Mouse (Mus musculus): ENCODE results near the gene Olfr578. TPM values are rescaled to one million over a fixed set of nuclear protein-coding genes. Genes with fewer than 3 reads are reported as not detected.

Olfr578 gene
- polyA plus RNA-seq (2016; fragmentation: Nextera tagmentation; extraction: Ambion mirVana) = not detected in 2 replicates

- Histone ChIP-seq H3K27ac (no peak within 1 kb of the TSS), H3K9ac (no peak within 1 kb of the TSS), H3K4me3 (no peak within 1 kb of the TSS), H3K4me1 (no peaks in the 10 kb centered on the region), H3K4me2 (no peak within 1 kb of the TSS), H3K9me3 (replicated peaks) (no peaks in the 10 kb centered on the region), H3K36me3 (no peaks in the 10 kb centered on the region), H3K27me3 (replicated peaks) (no peaks in the 10 kb centered on the region)
- WGBS (ENCODE audit: insufficient replicate concordance) = 50% methylated on average over 3 of the region's 3 CpGs
- no peak for ATAC-seq
Measured at GRCm38 (mm10) chr7:102989224-102989623, at the start of gene Olfr578. TSS of gene Olfr578 (minus strand) at chr7:102989324.

GRCm38 (mm10) chr7:103037724-103038123, 48.6 kb upstream of the Olfr578 start, which contains the start of gene Olfr582:
TSS of gene Olfr582 (plus strand) at chr7:103038024.
- H3K4me3 ChIP-seq = no peak within 1 kb of the TSS
- H3K9me3 ChIP-seq (replicated peaks) = no peaks in the 10 kb centered on the region
- ATAC-seq = no peak
- H3K27ac ChIP-seq = no peak within 1 kb of the TSS
- no peaks in the 10 kb centered on the region for H3K4me1 ChIP-seq
- no peak within 1 kb of the TSS for H3K4me2 ChIP-seq
- H3K9ac ChIP-seq = no peak within 1 kb of the TSS
- no peaks in the 10 kb centered on the region for H3K27me3 ChIP-seq (replicated peaks)
- H3K36me3 ChIP-seq = no peaks in the 10 kb centered on the region

- Histone ChIP-seq H3K9ac (no peak within 1 kb of the TSS), H3K4me1 (no peaks in the 10 kb centered on the region), H3K36me3 (no peaks in the 10 kb centered on the region), H3K4me3 (no peak within 1 kb of the TSS), H3K9me3 (replicated peaks) (no peaks in the 10 kb centered on the region), H3K27ac (no peak within 1 kb of the TSS), H3K4me2 (no peak within 1 kb of the TSS), H3K27me3 (replicated peaks) (no peaks in the 10 kb centered on the region)
- ATAC-seq = no peak
- 65% methylated on average over 2 of the region's 2 CpGs for WGBS (ENCODE audit: insufficient replicate concordance)
Measured at GRCm38 (mm10) chr7:102975843-102976242, 13.3 kb downstream of the Olfr578 start, which contains the start of gene Olfr577. TSS of gene Olfr577 (minus strand) at chr7:102975943.

- 33% methylated on average over 1 of the region's 1 CpGs for WGBS (ENCODE audit: insufficient replicate concordance)
Measured at GRCm38 (mm10) chr7:102974399-102974798, 14.7 kb downstream of the Olfr578 start.

GRCm38 (mm10) chr7:102962360-102962759, 26.8 kb downstream of the Olfr578 start, which contains the start of gene Olfr576:
TSS of gene Olfr576 (plus strand) at chr7:102962660.
- ATAC-seq = no peak
- H3K9ac ChIP-seq = no peak within 1 kb of the TSS
- H3K27me3 ChIP-seq (replicated peaks) = no peaks in the 10 kb centered on the region
- H3K36me3 ChIP-seq = no peaks in the 10 kb centered on the region
- no peaks in the 10 kb centered on the region for H3K9me3 ChIP-seq (replicated peaks)
- H3K27ac ChIP-seq = no peak within 1 kb of the TSS
- 29% methylated on average over 2 of the region's 2 CpGs for WGBS (ENCODE audit: insufficient replicate concordance)
- peaks cover 14% of the 10 kb centered on the region; the same call in 1 of the 2 replicates for H3K4me1 ChIP-seq
- H3K4me2 ChIP-seq = no peak within 1 kb of the TSS
- no peak within 1 kb of the TSS for H3K4me3 ChIP-seq

More at GRCm38 (mm10) chr7:102974399-102974798, 14.7 kb downstream of the Olfr578 start:
- Histone ChIP-seq H3K4me1 (no peaks in the 10 kb centered on the region), H3K27ac (no peak overlapping the region), H3K27me3 (replicated peaks) (no peaks in the 10 kb centered on the region), H3K4me3 (no peak overlapping the region), H3K36me3 (no peaks in the 10 kb centered on the region), H3K4me2 (no peak overlapping the region), H3K9ac (no peak overlapping the region), H3K9me3 (replicated peaks) (no peaks in the 10 kb centered on the region)
- ATAC-seq = no peak

GRCm38 (mm10) chr7:102958593-102958992, 30.5 kb downstream of the Olfr578 start, which contains the start of gene Olfr575:
TSS of gene Olfr575 (minus strand) at chr7:102958775.
- Histone ChIP-seq H3K9ac (0 out of 2 replicates have a peak within 1 kb of the TSS, but pooled peaks have one; percentile 12), H3K36me3 (no peaks in the 10 kb centered on the region), H3K4me1 (peaks cover 16% of the 10 kb centered on the region; the same call in 1 of the 2 replicates), H3K4me3 (no peak within 1 kb of the TSS), H3K27me3 (replicated peaks) (no peaks in the 10 kb centered on the region), H3K27ac (peak within 1 kb of the TSS; percentile 81), H3K9me3 (replicated peaks) (no peaks in the 10 kb centered on the region), H3K4me2 (peak within 1 kb of the TSS; percentile 29)
- 6% methylated on average over 1 of the region's 1 CpGs for WGBS (ENCODE audit: insufficient replicate concordance)
- peak; percentile 95 for ATAC-seq

GRCm38 (mm10) chr7:102958137-102958536, 31.0 kb downstream of the Olfr578 start:
- WGBS (ENCODE audit: insufficient replicate concordance) = 48% methylated on average over 3 of the region's 3 CpGs
- Histone ChIP-seq H3K36me3 (no peaks in the 10 kb centered on the region), H3K9me3 (replicated peaks) (no peaks in the 10 kb centered on the region), H3K27ac (peak overlapping the region; percentile 81), H3K27me3 (replicated peaks) (no peaks in the 10 kb centered on the region), H3K4me1 (peaks cover 16% of the 10 kb centered on the region; the same call in 1 of the 2 replicates), H3K4me2 (peak overlapping the region; percentile 29), H3K9ac (0 out of 2 replicates have a peak overlapping the region, but pooled peaks have one; percentile 12), H3K4me3 (no peak overlapping the region)
- ATAC-seq = peak; percentile 59

- no peak overlapping the region for H3K9ac ChIP-seq
- H3K9me3 ChIP-seq (replicated peaks) = no peaks in the 10 kb centered on the region
- H3K27ac ChIP-seq = no peak overlapping the region
- H3K4me1 ChIP-seq = no peaks in the 10 kb centered on the region
- H3K4me3 ChIP-seq = no peak overlapping the region
- H3K36me3 ChIP-seq = no peaks in the 10 kb centered on the region
- 43% methylated on average over 1 of the region's 1 CpGs for WGBS (ENCODE audit: insufficient replicate concordance)
- no peak overlapping the region for H3K4me2 ChIP-seq
- ATAC-seq = no peak
- no peaks in the 10 kb centered on the region for H3K27me3 ChIP-seq (replicated peaks)
Measured at GRCm38 (mm10) chr7:102950732-102951131, 38.4 kb downstream of the Olfr578 start.

GRCm38 (mm10) chr7:102948167-102948566, 41.0 kb downstream of the Olfr578 start, which contains the start of gene Olfr574:
TSS of gene Olfr574 (plus strand) at chr7:102948467.
- WGBS (ENCODE audit: insufficient replicate concordance) = 72% methylated on average over 1 of the region's 1 CpGs
- H3K27me3 ChIP-seq (replicated peaks) = no peaks in the 10 kb centered on the region
- no peak within 1 kb of the TSS for H3K4me2 ChIP-seq
- H3K4me1 ChIP-seq = peaks cover 2% of the 10 kb centered on the region; the same call in 1 of the 2 replicates
- no peak within 1 kb of the TSS for H3K4me3 ChIP-seq
- ATAC-seq = no peak
- H3K36me3 ChIP-seq = no peaks in the 10 kb centered on the region
- no peaks in the 10 kb centered on the region for H3K9me3 ChIP-seq (replicated peaks)
- no peak within 1 kb of the TSS for H3K27ac ChIP-seq
- H3K9ac ChIP-seq = no peak within 1 kb of the TSS

- no peaks in the 10 kb centered on the region for H3K36me3 ChIP-seq
- no peak overlapping the region for H3K4me2 ChIP-seq
- WGBS (ENCODE audit: insufficient replicate concordance) = 51% methylated on average over 1 of the region's 1 CpGs
- H3K9me3 ChIP-seq (replicated peaks) = no peaks in the 10 kb centered on the region
- peaks cover 2% of the 10 kb centered on the region; the same call in 1 of the 2 replicates for H3K4me1 ChIP-seq
- no peak overlapping the region for H3K9ac ChIP-seq
- no peak overlapping the region for H3K4me3 ChIP-seq
- ATAC-seq = peak; percentile 93
- H3K27me3 ChIP-seq (replicated peaks) = no peaks in the 10 kb centered on the region
- no peak overlapping the region for H3K27ac ChIP-seq
Measured at GRCm38 (mm10) chr7:102943417-102943816, 45.7 kb downstream of the Olfr578 start.

GRCm38 (mm10) chr7:102942475-102942874, 46.6 kb downstream of the Olfr578 start, which contains the start of gene Olfr573-ps1:
TSS of gene Olfr573-ps1 (minus strand) at chr7:102942575.
- Histone ChIP-seq H3K36me3 (no peaks in the 10 kb centered on the region), H3K27ac (no peak within 1 kb of the TSS), H3K9ac (no peak within 1 kb of the TSS), H3K4me2 (no peak within 1 kb of the TSS), H3K9me3 (replicated peaks) (no peaks in the 10 kb centered on the region), H3K4me1 (peaks cover 2% of the 10 kb centered on the region; the same call in 1 of the 2 replicates), H3K4me3 (no peak within 1 kb of the TSS), H3K27me3 (replicated peaks) (no peaks in the 10 kb centered on the region)
- 73% methylated on average over 2 of the region's 2 CpGs for WGBS (ENCODE audit: insufficient replicate concordance)
- ATAC-seq = no peak

All from liver, embryonic 12.5 days (tissue).